Mouse (Mus musculus) kidney, postnatal 14 days (tissue): ENCODE measurements at regions not wholly inside any gene's neighbourhood (a gene's known extent, or its start where the extent isn't known, plus 50 kb on each side); places are given as distances from the start of the nearest gene placed in this dataset.

ENCODE experiments used
- DNase-seq: peaks from one replicate; pipeline ENCODE4 v3.0.0; 2022; ENCODE audit warnings: mixed read lengths

GRCm38 (mm10) chr10:99900955-99901835 lies 114.2 kb upstream of the Kitl start:
- DNase-seq = no peak

- DNase-seq = peak; percentile 43
Observed at GRCm38 (mm10) chr10:99893999-99894398, 121.4 kb upstream of the Kitl start.

DNA sequence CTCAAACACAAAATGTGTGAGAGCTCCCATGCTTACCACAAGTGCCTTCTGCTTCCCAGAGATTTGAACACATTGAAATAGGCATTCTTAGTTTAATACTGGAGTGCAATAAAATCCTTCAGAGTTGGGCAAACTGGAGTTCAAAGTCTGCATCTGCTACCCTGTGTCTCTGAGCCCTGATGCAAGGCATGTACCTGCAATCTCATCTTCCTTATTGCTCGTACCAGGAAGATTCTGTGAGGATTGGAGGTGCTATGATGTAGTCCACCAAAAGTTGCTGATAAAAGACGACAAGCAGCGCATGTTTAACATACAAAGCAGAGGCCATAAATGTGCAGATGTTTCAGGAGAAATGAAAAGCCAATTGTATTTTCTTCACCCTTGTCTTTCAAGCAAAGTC lies 123.5 kb upstream of the Kitl start:
- no peak for DNase-seq

DNA sequence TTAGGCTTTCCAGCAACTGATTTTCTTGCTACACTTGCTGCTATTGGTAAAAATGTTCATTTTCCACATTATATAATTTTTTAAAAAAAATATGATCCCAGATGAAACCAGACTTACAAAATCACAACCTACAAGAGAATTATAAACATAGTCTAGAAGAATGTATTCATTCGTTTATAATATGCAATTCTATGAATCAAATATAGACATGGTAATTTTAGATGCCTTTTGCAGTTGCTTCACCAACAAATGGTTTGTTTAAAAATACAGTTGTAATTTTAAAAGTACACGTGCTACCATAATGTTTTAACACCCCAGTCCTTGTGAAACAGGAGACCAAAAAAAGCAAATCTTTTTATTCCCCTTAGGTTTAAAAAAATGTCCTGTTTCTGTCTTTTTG lies 122.4 kb upstream of the Csl start:
- DNase-seq = no peak

DNA sequence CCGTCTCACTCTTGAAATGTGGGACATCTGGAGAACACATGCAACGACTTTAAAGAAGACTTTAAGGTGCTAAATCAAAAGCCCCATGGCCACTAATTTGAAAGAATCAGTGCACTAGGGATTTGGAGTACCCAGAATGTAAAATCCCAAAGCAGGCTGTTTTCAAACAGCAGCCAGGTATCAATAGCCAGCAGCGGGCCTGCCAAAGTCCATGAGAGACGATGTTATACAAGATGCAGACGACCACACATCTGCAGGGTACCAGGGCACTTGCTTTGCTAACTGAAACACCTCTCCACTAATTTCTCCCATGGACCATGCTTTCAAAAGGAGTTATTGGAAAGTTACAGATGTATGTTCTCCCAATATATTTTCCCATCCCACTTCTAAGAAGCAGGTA lies 119.9 kb upstream of the Csl start:
- DNase-seq = no peak

GRCm38 (mm10) chr10:99864711-99865110 lies 105.3 kb upstream of the Csl start:
- DNase-seq = no peak

- DNase-seq = no peak
Observed at GRCm38 (mm10) chr10:99860322-99861089, 101.0 kb upstream of the Csl start.

DNA sequence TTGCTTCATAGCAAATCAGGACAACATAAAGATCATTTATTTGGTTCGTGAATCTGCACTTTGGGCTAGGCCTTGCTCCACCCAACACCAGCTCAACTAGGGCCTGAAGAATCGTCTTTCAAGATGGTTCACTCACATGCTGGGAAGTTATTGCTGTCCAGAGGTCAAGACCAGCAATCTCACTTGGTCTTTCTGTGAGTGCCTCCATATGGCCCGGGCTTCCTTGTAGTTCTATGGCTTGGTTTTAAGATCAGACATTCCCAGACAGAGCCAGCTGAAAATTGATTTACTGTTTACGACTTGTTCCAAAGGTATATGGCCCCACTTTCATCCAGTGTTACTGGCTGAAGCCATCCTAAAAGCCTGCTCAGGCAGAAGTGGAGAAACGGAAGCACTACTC lies 84.7 kb upstream of the Csl start:
- no peak for DNase-seq

- DNase-seq = peak; percentile 8
Observed at GRCm38 (mm10) chr10:99841167-99841843, 81.8 kb upstream of the Csl start.

DNA sequence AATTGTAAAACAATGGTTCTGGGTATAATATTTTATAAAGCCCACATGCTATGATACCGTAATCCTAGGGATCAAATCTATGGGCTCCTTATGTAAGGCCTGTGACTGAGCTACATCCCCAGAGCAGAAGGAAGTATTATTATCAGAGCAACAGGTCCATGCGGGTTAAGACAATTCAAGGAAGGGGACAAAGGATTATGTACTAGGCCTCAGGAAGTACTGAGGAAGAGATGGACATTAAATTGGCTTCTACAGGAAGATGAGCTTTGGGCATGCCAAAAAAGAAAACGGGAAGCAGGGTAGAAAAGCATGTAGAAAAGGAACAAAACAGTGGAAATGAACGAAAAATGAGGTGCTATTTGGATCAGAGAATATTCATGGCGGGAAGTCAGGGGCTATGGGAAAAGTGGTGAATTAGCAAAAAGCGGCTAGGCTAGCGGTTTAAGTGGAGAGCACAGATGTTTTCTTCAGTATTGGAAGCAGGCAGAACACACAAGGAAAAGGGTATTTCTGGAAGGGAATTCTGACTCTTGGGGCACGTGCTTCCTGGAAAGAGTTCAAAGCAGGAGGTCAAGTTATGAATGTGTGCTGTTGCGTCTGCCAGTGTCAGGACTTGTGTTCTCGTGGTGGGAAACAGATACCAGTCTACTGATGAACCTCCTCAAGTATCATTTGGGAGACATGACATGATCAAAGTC lies 80.9 kb upstream of the Csl start:
- peak; percentile 40 for DNase-seq

GRCm38 (mm10) chr10:99836835-99837412 lies 77.5 kb upstream of the Csl start:
- DNase-seq = peak; percentile 13

DNA sequence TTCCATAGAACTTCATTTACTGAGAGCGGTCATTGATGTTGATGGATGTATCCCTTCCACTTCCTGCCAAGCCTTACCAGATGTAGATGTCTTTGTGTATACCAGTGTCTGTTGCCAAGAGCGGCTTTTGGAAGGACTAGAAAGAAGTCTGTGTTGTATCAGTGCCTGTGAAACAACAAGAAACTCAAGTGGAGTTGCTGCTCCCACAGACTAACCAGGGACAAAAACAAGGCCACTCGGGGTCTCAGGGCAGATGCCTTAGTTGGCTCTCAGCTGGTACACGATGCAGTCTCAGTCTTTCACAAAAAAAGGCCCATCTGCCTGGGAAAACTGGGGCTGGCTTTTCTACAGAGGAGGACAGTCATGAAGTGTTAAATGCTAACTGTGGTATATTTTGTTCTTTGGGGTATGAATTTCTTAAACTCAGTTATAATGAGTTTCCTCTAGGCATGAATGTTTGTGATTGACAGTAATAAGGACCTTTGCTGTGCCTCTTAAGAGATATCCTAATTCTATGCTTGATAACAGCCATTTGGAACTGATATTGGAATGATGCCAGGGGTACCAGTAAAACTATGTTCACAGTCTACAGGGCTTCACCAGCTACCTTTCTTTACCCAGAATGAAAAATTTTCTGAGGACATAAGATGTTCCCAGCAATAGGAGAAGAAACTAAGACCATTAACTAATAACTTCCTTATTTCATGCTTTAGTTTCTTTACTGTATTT lies 75.6 kb upstream of the Csl start:
- DNase-seq = peak; percentile 16

GRCm38 (mm10) chr10:99829974-99830373 lies 70.5 kb upstream of the Csl start:
- no peak for DNase-seq

DNA sequence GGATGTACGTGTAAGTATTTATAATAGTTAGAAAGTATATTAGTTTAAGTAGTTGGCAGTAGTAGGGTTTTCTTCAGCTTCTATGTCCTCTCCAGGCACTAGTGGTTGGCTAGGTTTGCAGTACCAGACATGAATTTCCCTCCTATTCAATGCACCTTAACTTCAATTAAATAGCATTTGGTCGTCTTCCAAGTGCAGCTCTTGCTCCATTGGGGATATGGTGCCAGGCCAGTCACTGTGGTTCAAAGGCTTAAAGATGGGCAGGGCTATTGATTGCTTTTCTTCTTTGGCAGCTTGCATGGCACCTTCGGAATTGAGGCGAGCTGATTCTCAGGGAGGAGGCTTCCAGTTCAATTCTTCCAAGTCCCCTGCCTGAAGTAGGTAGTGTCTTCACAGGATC lies 68.0 kb upstream of the Csl start:
- no peak for DNase-seq

- DNase-seq = no peak
Observed at GRCm38 (mm10) chr10:99825881-99826280, 66.4 kb upstream of the Csl start.

DNA sequence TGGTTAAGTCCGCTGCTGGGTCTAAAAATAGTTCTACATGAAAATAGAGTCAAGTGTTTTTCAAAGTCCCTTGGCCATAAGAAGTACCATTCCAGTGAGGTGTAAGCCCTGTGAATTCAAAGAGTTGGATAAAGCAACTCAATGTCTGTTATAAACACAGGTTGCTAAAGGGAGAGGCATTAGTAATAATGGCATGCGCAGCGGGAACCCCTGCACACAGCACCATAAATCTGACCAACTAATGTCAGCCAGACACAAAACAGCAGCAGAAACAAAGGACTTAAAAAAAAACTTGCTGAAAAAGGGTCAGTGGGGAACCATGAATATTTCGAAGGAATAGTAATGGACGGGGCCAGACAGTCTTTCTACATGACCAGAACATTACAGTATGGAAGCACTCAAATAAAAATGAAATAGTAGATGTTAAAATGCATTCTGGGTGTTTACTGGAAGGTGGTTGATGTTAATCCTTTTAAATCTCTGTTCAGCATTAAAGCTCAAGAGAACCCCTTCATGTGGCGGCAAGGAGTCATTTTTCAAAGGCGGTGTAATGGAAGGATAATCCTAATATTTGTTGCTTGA lies 52.7 kb upstream of the Csl start:
- DNase-seq = no peak

GRCm38 (mm10) chr10:99811430-99811829 lies 52.0 kb upstream of the Csl start:
- no peak for DNase-seq
